11 mouse cellular contexts compared by ENCODE assay signal in genomic region chr11:109873161-109873775, GRCm38 (mm10). TPM values are rescaled to one million over a fixed set of nuclear protein-coding genes. Genes with fewer than 3 reads are reported as not detected.
DNase-seq lines count a peak whose midpoint lies in the region; ATAC-seq and TF ChIP-seq lines count a peak whose summit lies in the region.
"Had no signal": no experiment of that assay in that cellular context is flagged by ENCODE, and none has a peak within 500 bp of the region (broad histone marks: within the 10 kb centered on the region; RNA-seq: fewer than 3 reads in every experiment).

No protein-coding gene starts in this region.

- H3K4me2 ChIP-seq in liver, postnatal 0 days (ENCODE audit: low read depth, low read length): 0 out of 2 replicates have a peak overlapping the region, but pooled peaks have one; percentile 18
- no peak overlapping the region for H3K4me2 ChIP-seq in forebrain, embryonic 16.5 days (ENCODE audit: low read length)

- H3K36me3 ChIP-seq in liver, postnatal 0 days (replicated peaks; ENCODE audit: insufficient read depth, low read length): no peaks in the 10 kb centered on the region
- H3K36me3 ChIP-seq in forebrain, embryonic 16.5 days (ENCODE audit: control insufficient read depth, insufficient read depth): no peaks in the 10 kb centered on the region
- H3K36me3 ChIP-seq: G1E had no signal

- whole genome bisulfite sequencing in liver, postnatal 0 days (ENCODE audit: insufficient replicate concordance): 42% methylated on average over 9 of the region's 9 CpGs
- 44% methylated on average over 9 of the region's 9 CpGs for WGBS in forebrain, embryonic 16.5 days

- H3K4me1 ChIP-seq in liver, postnatal 0 days (ENCODE audit: insufficient read depth): no peaks in the 10 kb centered on the region
- H3K4me1 ChIP-seq in forebrain, embryonic 16.5 days (replicated peaks; ENCODE audit: control insufficient read depth, insufficient read depth, low read length): no peaks in the 10 kb centered on the region

- TF ChIP-seq EP300 in liver, postnatal 0 days (IDR thresholded peaks at IDR 0.05; ENCODE audit: low read depth): no peak

- H3K9me3 ChIP-seq in liver, postnatal 0 days (ENCODE audit: low read length): no peaks in the 10 kb centered on the region
- no peaks in the 10 kb centered on the region for H3K9me3 ChIP-seq in forebrain, embryonic 16.5 days (ENCODE audit: control insufficient read depth, low read length)
- H3K9me3 ChIP-seq: megakaryocyte, embryonic 14.5 days had no signal

- no peaks in the 10 kb centered on the region for H3K27me3 ChIP-seq in liver, postnatal 0 days (ENCODE audit: insufficient read depth, low read length)
- no peaks in the 10 kb centered on the region for H3K27me3 ChIP-seq in forebrain, embryonic 16.5 days (replicated peaks; ENCODE audit: control insufficient read depth, insufficient read depth, low read length)

- TF ChIP-seq CTCF in liver, postnatal 0 days (IDR thresholded peaks at IDR 0.05; ENCODE audit: low read depth): peak; percentile 54

- no peak overlapping the region for H3K27ac ChIP-seq in liver, postnatal 0 days (ENCODE audit: low read depth)
- no peak overlapping the region for H3K27ac ChIP-seq in forebrain, embryonic 16.5 days (ENCODE audit: low read length)

- H3K9ac ChIP-seq in liver, postnatal 0 days (replicated peaks): no peak overlapping the region
- no peak overlapping the region for H3K9ac ChIP-seq in forebrain, embryonic 16.5 days (replicated peaks; ENCODE audit: low read depth, low read length)

- ATAC-seq in cerebellum, adult (ENCODE audit: insufficient number of reproducible peaks, low FRiP score, low TSS enrichment): no peak
- ATAC-seq in common myeloid progenitor, adult 5-6 weeks (replicated peaks; ENCODE audit: low read depth, poor library complexity, severe bottlenecking): peak; percentile 45; the same call in 1 of the 2 replicates
- ATAC-seq in liver, postnatal 0 days: no peak
- ATAC-seq in forebrain, embryonic 16.5 days: no peak

- no peak overlapping the region for H3K4me3 ChIP-seq in liver, postnatal 0 days (ENCODE audit: low read depth, low read length)
- H3K4me3 ChIP-seq in forebrain, embryonic 16.5 days (replicated peaks; ENCODE audit: low read length): no peak overlapping the region
- H3K4me3 ChIP-seq: megakaryocyte, embryonic 14.5 days had no signal

- peak; percentile 61 to 74 for DNase-seq in cerebellum, postnatal 14 days
- peak; percentile 61 for DNase-seq in lung, postnatal 10 days
- no peak for DNase-seq in lung, postnatal 25 days (ENCODE audit: low spot score)
- DNase-seq in liver, postnatal 0 days: no peak
- DNase-seq in gastrocnemius, postnatal 25 days: no peak

RNA-seq across cellular contexts. Expression of gene 1700012B07Rik, which starts 45.4 kb away (rescaled TPM):
- total RNA-seq in common myeloid progenitor, adult 5-6 weeks (2017): not detected in 2 replicates
- 0.59 TPM in 1 of 2 replicates, not detected in the other for polyA plus RNA-seq in liver, postnatal 0 days (2015; fragmentation: Nextera tagmentation; extraction: Ambion mirVana)
- total RNA-seq in gastrocnemius, postnatal 25 days (2021): not detected
- not detected in 2 replicates for polyA plus RNA-seq in forebrain, embryonic 16.5 days (2015; fragmentation: Nextera tagmentation; extraction: Ambion mirVana)
- total RNA-seq: heart, postnatal 14 days had no signal
- polyA plus RNA-seq: G1E had no signal

Comparison
In these comparisons a context has a peak if more than half of its experiments do, and no peak if none do; other contexts are left out.
1. DNase-seq: peak in cerebellum, postnatal 14 days (2 of 2) and lung, postnatal 10 days (single experiment); none in lung, postnatal 25 days (single experiment), liver, postnatal 0 days (single experiment) and gastrocnemius, postnatal 25 days (single experiment).